Mouse (Mus musculus): ENCODE measurements around the gene Nek8. TPM values are rescaled to one million over a fixed set of nuclear protein-coding genes. Genes with fewer than 3 reads are reported as not detected.

Gene Nek8
- total and polyA plus RNA-seq, 2 experiments from 2014 or later, result 8.1 to 24.6 TPM

DNA sequence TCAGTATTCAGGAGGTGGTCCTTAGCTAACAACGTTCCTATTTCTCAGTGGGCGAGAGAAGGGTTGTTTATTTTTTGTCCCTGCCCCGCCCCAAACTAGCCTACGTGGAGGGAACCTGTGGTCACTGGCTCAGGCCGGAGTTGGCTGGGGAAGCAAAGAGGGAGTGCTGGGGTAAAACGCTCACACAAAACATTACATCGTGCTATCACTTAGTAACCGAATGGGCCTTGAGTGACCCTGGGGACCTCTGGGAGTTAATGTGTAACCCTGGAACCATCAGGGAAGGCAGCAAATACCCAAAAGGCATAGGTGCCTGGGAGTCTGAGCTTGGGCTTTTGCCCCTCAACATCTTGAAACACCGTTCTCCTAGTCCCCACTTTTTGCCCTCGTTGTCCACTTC, 962 bp upstream of the Nek8 start:
- peak overlapping the region; percentile 90 for H3K27ac ChIP-seq (ENCODE audit: low read depth)
- H3K4me3 ChIP-seq (ENCODE audit: low read depth, low read length), result peak overlapping the region; percentile 63
- no peak for TF ChIP-seq EP300 (IDR thresholded peaks at IDR 0.05; ENCODE audit: low read depth)
- TF ChIP-seq CTCF (IDR thresholded peaks at IDR 0.05; ENCODE audit: low read depth), result no peak
- H3K4me2 ChIP-seq (ENCODE audit: low read depth, low read length), result peak overlapping the region; percentile 96
- ATAC-seq (ENCODE audit: insufficient read depth, low read depth) (no peak; the same call in 1 of the 2 replicates), DNase-seq (ENCODE audit: low spot score) (no peak)
- H3K36me3 ChIP-seq (replicated peaks; ENCODE audit: control insufficient read depth, insufficient read depth, low read length), result peaks cover 29% of the 10 kb centered on the region
- WGBS, result under 1% methylated on average over 10 of the region's 10 CpGs
- no peaks in the 10 kb centered on the region for H3K9me3 ChIP-seq (replicated peaks; ENCODE audit: control insufficient read depth, low read length)
- peaks cover 13% of the 10 kb centered on the region for H3K4me1 ChIP-seq (ENCODE audit: control insufficient read depth, insufficient read depth)
- peak overlapping the region; percentile 43 for H3K9ac ChIP-seq (replicated peaks; ENCODE audit: low read depth, low read length)
- no peaks in the 10 kb centered on the region for H3K27me3 ChIP-seq (ENCODE audit: control insufficient read depth, insufficient read depth, low read length)

DNA sequence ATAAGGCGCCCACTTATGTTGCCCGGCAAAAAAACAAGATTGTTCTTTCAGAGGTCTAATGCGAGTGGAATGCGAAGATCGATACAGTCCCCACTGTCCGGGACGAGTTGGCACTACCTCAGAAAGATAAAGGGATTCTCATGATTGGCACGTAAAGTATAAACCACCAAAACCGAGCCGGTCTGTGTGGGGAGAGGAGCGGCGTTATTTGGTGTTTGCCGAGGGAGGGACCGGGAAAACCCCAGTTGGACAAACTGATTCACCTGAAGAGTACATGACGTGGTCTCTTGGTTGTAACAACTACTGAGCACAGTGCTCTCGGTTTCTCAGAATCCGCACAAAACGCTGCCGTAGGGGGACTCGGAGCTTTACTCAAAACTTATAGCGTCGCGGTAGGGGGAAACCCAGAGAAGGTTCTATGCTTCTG, 443 bp upstream of the Nek8 start:
- H3K9ac ChIP-seq (replicated peaks; ENCODE audit: low read depth, low read length), result peak overlapping the region; percentile 43
- H3K27ac ChIP-seq (ENCODE audit: low read depth), result peak overlapping the region; percentile 90
- H3K9me3 ChIP-seq (replicated peaks; ENCODE audit: control insufficient read depth, low read length), result no peaks in the 10 kb centered on the region
- no peak for DNase-seq (ENCODE audit: low spot score)
- H3K36me3 ChIP-seq (replicated peaks; ENCODE audit: control insufficient read depth, insufficient read depth, low read length), result peaks cover 26% of the 10 kb centered on the region
- peak overlapping the region; percentile 96 for H3K4me2 ChIP-seq (ENCODE audit: low read depth, low read length)
- TF ChIP-seq EP300 (IDR thresholded peaks at IDR 0.05; ENCODE audit: low read depth), result no peak
- H3K27me3 ChIP-seq (ENCODE audit: control insufficient read depth, insufficient read depth, low read length), result no peaks in the 10 kb centered on the region
- WGBS, result under 1% methylated on average over 23 of the region's 23 CpGs
- no peak for ATAC-seq (ENCODE audit: insufficient read depth, low read depth)
- H3K4me1 ChIP-seq (ENCODE audit: control insufficient read depth, insufficient read depth), result peaks cover 10% of the 10 kb centered on the region
- peak overlapping the region; percentile 63 for H3K4me3 ChIP-seq (ENCODE audit: low read depth, low read length)

DNA sequence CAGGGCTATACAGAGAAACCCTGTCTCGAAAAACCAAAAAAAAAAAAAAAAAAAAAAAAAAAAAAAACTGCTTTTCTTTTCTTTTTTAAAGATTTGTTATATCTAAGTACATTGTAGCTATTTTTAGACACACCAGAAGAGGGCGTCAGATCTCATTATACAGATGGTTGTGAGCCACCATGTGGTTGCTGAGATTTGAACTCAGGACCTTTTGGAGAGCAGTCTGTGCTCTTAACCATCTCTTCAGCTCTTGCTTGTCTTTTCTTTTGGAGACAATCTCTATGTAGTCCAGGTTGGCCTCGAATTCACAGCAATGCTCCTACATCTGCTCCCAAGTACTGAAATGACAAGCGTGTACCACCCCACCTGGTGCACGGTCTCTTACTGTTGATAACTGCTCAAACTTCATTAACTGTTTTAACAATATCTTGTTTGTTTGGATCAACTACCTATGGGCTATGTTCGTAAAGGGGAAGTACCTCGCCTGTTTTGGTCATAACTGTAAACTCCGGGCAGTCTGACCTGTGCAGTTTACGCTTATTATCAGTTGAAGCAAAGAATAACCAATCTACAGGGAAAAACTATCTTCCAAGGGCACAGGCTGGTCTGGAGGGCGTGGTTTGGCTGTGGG, 589 bp downstream of the Nek8 start:
- no peaks in the 10 kb centered on the region for H3K27me3 ChIP-seq (ENCODE audit: control insufficient read depth, insufficient read depth, low read length)
- no peak for DNase-seq (ENCODE audit: low spot score)
- under 1% methylated on average over 9 of the region's 10 CpGs for WGBS
- peak overlapping the region; percentile 96 for H3K4me2 ChIP-seq (ENCODE audit: low read depth, low read length)
- H3K4me3 ChIP-seq (ENCODE audit: low read depth, low read length), result peak overlapping the region; percentile 63
- no peak for ATAC-seq (ENCODE audit: insufficient read depth, low read depth)
- peaks cover 8% of the 10 kb centered on the region; the same call in 1 of the 2 replicates for H3K4me1 ChIP-seq (ENCODE audit: control insufficient read depth, insufficient read depth)
- TF ChIP-seq EP300 (IDR thresholded peaks at IDR 0.05; ENCODE audit: low read depth) (no peak), CTCF (IDR thresholded peaks at IDR 0.05; ENCODE audit: low read depth) (no peak)
- peaks cover 16% of the 10 kb centered on the region for H3K36me3 ChIP-seq (replicated peaks; ENCODE audit: control insufficient read depth, insufficient read depth, low read length)
- H3K27ac ChIP-seq (ENCODE audit: low read depth), result peak overlapping the region; percentile 90
- H3K9me3 ChIP-seq (replicated peaks; ENCODE audit: control insufficient read depth, low read length), result no peaks in the 10 kb centered on the region
- peak overlapping the region; percentile 43 for H3K9ac ChIP-seq (replicated peaks; ENCODE audit: low read depth, low read length)

DNA sequence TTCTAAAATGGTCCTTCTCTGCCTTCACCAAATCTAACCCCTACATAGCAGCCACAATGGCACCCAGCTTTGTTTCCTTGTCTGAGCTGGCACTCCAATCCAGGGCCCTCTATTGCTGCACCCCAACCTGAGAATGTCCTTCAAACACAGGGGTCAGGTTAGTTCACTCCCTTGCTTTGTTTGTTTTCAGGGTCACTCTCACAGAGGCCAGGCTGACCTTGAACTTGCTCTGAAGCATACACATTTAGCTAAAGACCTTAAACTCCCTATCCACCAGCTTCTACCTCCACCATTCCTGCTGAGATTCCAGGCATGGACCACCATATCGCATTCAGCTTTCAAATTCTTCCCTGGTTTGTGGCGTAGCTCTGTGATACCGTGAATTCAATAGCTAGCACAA, 2.0 kb downstream of the Nek8 start:
- 92% methylated on average over 3 of the region's 3 CpGs for WGBS
- TF ChIP-seq EP300 (IDR thresholded peaks at IDR 0.05; ENCODE audit: low read depth), result no peak
- TF ChIP-seq CTCF (IDR thresholded peaks at IDR 0.05; ENCODE audit: low read depth), result no peak
- Histone ChIP-seq H3K4me2 (ENCODE audit: low read depth, low read length) (no peak overlapping the region), H3K27me3 (ENCODE audit: control insufficient read depth, insufficient read depth, low read length) (no peaks in the 10 kb centered on the region), H3K9me3 (replicated peaks; ENCODE audit: control insufficient read depth, low read length) (no peaks in the 10 kb centered on the region), H3K4me3 (ENCODE audit: low read depth, low read length) (no peak overlapping the region), H3K9ac (replicated peaks; ENCODE audit: low read depth, low read length) (no peak overlapping the region), H3K36me3 (replicated peaks; ENCODE audit: control insufficient read depth, insufficient read depth, low read length) (peaks cover 2% of the 10 kb centered on the region; the same call in 1 of the 2 replicates), H3K4me1 (ENCODE audit: control insufficient read depth, insufficient read depth) (peaks cover 8% of the 10 kb centered on the region; the same call in 1 of the 2 replicates), H3K27ac (ENCODE audit: low read depth) (no peak overlapping the region)
- no peak for DNase-seq (ENCODE audit: low spot score)
- ATAC-seq (ENCODE audit: insufficient read depth, low read depth), result no peak

DNA sequence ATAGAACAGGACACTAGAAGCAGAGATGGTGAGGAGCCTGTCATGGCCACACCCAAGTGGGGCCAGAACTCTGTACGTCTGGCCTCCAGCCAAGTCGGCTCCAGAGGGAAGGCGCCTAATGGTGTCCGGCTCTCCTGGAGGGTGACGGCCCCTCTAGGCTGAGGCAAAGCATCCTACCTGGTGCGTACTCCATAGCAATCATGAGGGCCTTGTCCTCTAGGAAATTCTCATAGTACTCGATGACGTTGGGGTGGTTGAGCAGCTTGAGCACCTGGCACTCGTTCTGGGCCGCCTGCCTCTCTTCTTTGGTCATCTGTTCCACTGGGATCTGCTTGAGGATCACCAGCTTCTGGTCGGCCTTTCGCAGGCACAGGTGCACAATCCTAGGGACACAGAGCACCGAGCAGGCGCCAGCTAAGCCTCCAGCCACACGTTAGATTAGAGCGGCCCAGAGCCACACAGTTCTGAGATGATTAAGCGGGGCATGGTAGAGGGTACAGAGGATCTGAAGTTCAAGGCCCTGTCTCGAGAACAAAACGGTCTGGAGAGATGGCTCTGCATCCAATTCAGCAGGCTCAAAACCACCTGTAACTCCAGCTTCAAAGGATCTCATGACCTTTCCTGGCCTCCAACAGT, 3.6 kb downstream of the Nek8 start:
- Histone ChIP-seq H3K4me3 (ENCODE audit: low read depth, low read length) (no peak overlapping the region), H3K27me3 (ENCODE audit: control insufficient read depth, insufficient read depth, low read length) (no peaks in the 10 kb centered on the region), H3K9ac (replicated peaks; ENCODE audit: low read depth, low read length) (no peak overlapping the region), H3K9me3 (replicated peaks; ENCODE audit: control insufficient read depth, low read length) (no peaks in the 10 kb centered on the region), H3K4me2 (ENCODE audit: low read depth, low read length) (no peak overlapping the region), H3K4me1 (ENCODE audit: control insufficient read depth, insufficient read depth) (peaks cover 8% of the 10 kb centered on the region; the same call in 1 of the 2 replicates), H3K36me3 (replicated peaks; ENCODE audit: control insufficient read depth, insufficient read depth, low read length) (no peaks in the 10 kb centered on the region), H3K27ac (ENCODE audit: low read depth) (no peak overlapping the region)
- ATAC-seq (ENCODE audit: insufficient read depth, low read depth) (no peak), DNase-seq (ENCODE audit: low spot score) (no peak)
- WGBS, result 75% methylated on average over 19 of the region's 19 CpGs
- TF ChIP-seq CTCF (IDR thresholded peaks at IDR 0.05; ENCODE audit: low read depth), result no peak
- no peak for TF ChIP-seq EP300 (IDR thresholded peaks at IDR 0.05; ENCODE audit: low read depth)
